Mouse (Mus musculus) frontal cortex, adult (tissue): Measurements from ENCODE around the gene Eya4.

Source experiments
- ATAC-seq: cut with Nextera tagmentation; 2 replicates; pipeline ENCODE4 v1.9.2; 2017; ENCODE audit warnings: mild to moderate bottlenecking, moderate library complexity, mixed read lengths; ENCODE audit not compliant: low TSS enrichment

Gene Eya4

DNA sequence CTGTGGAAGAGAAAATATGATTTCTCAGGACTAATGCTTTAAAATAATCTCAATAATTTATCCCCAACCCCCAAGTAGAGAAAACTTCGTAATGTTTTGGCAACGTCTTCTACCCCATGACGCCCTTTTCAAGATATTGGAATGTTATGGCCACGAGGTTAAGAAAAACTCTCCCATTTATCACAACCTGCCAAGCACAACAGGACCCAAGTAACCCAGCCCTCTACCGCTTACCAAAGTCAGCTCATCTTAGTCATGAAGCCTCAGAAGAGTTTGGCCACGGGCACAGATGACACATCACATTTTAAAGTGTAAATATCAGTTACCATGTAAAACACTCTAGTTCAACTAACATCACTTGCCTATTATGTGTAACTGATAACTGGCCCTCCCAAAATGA is 117.2 kb downstream of the Eya4 start:
- ATAC-seq, result no peak

DNA sequence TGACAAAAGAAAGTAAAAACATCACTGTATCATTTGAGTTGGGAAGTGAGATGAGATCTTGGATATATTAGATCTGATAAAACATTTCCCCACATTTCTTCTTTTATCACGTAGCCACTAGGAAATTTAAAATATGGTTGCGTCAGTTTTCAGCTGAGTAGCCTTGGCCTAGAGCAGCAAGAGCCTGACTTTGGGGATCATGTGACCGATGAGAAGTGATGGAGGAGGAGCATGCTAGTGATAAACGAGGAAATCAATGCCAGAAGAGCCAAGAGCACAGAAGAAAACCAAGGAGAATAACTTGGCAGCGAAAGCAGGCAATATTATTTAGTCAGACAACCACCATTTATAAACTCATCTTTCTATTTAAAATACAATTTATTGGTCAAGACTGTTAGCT is 119.7 kb downstream of the Eya4 start:
- no peak for ATAC-seq

DNA sequence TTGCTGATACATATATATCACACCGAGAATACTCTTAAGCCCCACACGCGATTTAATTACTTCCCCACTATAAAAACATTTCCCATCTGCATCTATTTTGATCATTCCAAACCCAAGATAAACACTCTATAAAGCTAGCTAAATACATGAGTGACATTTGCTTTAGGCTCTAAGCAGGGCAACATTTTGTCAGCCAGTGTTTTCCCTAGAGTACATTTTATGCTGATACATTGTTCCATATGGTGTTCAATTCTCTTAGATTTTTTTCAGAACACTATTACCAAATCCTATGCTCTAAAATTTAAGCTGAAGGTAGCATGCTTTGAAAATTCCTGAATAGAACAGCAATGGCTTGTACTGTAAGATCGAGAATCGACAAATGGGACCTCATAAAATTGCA is 127.2 kb downstream of the Eya4 start:
- ATAC-seq, result peak; percentile 64

DNA sequence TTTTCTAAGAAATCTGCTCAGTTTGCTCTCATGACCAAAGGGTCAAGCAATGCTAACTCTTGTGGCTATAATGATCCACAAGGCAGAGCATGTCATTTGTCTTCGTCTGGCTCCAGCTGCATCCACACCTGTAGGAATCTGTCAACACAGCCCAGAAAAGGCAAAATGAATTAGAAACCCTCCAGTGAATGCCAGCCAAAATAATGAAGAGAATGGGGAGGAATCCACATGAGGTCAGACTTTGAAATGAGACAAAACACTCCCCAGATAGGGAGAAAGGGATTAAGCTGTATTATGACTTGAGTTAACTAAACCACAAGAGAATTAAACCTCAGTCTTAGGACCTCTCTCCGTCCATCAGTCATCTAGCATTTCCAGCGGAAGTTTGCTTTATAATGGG is 130.2 kb downstream of the Eya4 start:
- no peak for ATAC-seq

DNA sequence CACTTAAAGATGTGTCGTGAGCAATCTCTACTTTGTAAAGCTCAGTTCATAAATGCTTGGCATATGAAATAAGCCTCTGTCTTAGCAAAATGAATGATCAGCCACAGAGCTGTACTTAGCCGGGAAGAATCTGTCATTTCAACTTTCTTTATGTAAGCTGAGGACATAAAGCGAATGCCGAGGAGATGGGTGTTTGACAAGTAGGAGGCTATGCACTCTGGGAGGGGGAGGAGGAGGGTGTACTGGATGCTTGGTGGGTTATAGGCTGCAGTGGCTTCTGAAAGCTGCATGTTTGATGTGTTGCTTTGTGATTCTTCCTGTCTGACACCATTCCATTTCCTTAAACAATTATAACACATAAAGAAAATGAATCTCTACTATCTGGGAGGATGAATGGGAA is 133.8 kb downstream of the Eya4 start:
- ATAC-seq, result peak; percentile 74; the same call in 1 of the 2 replicates

DNA sequence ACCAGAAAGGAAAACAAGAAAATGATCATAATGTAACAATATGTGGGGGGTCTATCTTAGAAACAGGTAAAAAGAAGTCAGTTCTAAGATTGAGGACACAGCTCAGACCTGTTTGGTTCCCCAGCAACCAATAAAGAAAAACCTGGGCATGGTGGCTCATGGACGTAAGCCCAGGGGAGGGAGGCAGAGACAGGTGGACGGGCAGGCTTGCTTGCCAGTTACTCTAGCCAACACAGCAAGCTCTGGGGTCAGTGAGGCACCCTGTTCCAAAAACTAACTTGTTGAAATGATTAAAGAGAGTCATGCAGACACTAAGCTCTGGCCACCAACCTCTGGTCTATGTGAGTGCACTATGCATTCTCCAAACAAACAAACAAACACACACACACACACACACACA is 139.2 kb downstream of the Eya4 start:
- no peak for ATAC-seq

DNA sequence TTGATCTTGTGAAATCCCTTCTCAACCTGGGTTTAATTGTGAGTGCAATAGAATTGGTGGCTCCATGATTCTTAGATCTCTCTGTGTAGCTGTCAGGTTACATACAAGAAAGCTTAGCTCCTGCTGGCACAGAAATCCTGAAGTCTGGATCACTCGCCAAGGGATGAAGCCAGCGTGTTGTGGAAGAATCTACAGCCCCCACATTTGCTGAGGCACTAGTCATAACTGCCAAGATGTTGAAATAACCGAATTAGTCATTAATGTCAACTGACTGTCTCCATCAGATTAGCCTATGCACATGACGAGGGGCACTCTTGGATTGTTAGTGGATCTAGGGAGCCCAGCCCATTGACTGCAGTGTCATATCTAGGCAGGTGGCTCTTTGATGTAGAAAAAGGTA is 146.7 kb downstream of the Eya4 start:
- peak; percentile 89 for ATAC-seq

DNA sequence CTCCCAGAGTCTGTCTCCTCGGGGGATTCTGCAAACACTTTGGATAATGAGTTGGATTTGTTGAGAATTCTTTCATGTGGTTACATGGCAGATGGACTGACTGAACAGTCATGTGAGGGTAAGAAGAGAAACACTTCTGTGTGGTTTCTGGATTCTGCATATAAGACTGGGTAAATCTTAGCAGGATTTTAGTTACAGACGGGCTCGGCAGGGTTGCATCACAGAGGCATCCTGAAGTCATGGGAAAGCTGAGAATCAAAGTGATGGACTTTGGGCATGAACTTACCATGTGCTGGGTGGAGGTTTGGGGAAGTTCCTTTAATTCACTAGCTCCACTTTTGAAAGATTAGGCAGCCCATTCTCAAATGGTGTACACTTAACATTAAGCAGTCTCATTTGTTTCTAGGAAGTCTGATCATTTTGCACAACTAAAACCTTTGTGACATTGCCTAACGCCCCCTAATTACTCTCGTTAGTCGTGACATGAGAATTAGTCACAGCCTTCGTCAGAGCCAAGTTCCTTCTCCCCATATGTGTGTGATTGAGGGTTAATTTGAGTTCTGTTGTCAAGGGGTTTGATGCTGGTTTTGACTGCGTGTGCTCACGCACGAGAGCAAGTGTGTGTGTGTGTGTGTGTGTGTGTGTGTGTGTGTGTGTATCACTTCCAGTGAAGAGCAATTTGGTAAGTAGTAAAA is 147.3 kb downstream of the Eya4 start:
- no peak for ATAC-seq

DNA sequence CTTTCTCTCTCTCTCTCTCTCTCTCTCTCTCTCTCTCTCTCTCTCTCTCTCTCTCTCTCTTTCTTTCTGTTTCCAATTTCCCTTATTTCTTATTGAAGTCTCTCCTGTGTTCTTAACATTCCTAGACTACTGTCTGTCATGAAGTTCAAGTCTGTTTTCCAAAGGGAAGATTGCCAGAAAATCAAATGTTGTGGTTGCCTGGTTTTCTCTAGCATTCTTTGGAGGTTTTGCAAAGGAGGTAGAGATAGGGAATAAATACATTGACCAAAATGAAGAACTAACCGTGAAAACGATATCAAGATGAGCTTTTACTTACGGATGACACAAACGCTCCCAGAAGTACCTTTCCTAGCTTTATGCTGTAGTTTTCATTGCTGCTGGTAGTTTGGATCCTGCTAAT is 148.0 kb downstream of the Eya4 start:
- ATAC-seq, result no peak

DNA sequence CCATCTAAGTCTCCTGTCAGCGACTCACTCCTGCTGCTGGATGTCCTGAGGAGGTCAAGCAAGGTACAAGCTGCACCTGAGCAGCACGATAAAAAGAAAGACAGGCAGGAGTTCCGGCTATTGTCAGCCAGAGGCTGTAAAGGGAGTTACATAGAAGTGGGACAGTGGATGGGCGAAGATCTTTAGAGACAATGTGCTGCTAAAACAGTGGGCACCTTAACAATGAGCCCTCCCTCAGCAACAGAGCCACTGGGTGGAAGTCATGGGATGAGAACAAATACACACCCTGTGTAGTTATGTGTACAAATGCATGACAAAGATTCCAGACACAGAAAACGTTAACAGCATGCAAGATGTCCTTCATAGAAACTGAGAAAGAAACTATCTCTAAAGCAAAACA is 152.3 kb downstream of the Eya4 start:
- no peak for ATAC-seq

DNA sequence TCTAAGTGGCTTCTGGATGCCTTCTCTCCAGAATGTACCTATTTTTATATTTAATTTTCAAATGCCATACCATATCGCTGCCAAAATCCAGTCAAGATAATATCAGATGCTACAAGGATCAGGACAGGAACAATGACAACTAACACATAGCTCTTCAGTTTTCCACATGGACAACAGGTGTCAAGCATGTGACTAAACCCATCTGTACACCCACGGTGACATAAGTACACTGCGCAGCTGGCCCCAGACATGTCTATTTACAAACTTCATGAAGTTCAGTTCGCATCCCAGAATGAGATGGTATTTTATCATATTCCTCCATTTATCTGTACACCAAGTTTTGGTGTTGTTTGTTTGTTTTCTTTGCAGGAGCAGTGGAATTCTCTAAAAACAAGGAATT is 154.2 kb downstream of the Eya4 start:
- ATAC-seq, result no peak

DNA sequence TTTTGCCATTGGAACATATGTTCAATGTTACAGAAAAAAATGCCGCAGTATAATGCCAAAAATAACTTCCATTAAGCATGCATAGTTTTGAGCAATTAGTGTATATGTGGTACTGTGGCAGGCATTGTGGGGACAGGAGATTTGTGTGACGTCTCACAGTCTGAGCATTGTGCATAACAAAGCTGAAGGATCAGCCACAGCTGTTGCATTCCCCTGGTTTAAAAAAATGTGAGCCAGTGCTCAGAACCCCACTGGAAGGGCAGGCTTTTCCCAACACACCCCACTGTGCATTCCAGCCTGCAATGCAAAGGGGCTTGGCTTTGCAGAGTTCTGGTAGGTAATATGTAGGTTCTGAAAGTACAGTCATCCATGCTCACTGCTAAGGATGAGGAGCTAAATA is 155.2 kb downstream of the Eya4 start:
- no peak for ATAC-seq

DNA sequence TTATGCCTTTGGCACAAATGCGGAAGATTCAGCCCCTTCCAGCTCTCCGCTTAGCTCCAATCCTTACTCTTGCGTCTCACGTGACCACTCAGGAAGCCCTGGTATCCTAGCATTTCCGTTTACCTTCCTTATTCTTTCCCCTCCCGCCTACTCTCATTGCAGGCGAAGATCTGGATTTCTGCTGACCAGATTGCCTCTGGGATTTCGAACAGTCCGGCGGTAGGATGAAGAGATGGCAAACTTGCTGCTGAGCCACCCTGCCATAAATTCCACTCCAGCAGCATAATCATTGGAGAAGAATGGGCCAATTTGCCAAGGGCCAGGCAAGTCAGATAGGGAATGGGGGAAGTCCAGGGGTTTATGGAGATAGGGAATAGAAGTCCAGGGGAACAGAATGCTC is 160.8 kb downstream of the Eya4 start:
- ATAC-seq, result no peak

DNA sequence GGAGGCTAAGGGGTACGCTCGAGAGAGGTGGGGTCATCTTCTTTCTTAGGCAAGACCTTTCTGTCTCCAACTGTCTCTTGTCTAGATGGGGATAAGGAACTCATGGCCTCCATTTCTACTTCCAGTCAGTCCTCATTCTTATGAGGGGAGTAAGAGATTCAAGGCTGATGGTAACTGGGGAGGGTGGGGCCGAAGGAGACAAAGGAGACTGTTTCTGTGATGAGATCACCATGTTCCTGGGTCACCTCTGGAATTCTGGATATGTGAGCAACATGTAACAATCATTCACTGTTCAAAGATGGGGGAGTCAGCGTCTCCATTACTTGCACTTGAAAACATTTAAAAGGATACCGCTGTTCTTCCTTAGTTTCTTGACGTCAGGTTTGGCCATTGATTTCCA is 165.2 kb downstream of the Eya4 start:
- no peak for ATAC-seq

DNA sequence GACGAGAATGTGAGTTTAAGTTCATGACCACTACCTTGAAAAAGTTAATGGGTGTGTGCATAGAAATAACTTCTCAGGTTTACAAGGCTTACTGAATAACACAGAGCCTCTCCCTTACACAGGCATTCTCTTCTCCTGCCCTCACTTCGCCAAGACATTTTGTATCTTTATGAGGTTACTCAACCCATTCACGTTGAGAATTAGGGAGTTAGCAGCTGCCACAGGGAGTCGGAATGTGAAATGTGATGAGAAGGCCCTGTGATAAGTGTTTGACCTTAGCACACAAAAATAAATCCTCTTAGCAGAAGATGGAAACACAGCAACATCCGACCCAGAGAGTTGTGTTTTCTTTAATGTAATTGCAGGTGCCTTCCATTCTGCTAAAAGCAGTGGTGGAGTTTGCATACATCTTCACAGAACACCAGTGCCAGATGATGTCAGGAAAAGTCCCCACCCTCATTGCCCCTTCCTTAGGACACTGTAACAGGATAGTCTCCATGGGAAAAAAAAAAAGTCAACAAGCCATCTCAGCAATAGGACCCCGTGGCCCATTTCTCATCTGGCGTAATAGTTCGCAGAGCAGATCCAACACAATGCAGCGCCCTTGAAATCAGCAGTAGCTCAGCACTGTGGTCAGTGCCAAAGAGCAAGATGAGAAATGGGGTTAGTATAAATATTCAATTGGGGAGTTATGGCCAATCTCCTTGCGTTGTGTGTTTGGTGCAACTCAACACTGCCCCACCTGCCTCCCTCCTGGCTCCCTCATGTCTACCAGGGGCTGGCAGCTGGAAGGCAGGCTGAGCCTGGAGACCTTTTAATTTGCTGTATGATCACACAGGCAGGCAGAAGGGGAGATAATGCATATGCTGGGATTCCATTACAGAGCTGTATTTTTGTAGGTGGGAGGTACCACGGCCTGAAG is 168.8 kb downstream of the Eya4 start:
- ATAC-seq, result no peak

DNA sequence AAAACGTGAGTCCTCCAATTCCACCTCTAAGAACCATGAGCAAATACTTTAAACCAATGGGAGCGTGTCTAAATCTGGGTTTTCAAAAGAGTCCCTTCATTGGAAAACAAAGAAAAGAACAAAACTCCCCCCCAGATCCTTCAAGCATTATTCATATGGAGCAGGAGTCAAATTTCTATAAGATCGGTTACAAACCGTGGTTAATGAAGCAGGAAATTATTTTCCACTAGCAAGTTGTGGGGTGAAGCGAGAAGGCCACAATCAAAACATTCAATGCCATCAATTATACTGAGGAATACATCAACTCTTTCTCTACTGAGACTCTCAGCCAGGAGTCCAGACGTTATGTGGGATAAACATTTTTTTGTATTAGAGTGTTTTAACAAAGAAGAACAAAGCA is 171.3 kb downstream of the Eya4 start:
- no peak for ATAC-seq

DNA sequence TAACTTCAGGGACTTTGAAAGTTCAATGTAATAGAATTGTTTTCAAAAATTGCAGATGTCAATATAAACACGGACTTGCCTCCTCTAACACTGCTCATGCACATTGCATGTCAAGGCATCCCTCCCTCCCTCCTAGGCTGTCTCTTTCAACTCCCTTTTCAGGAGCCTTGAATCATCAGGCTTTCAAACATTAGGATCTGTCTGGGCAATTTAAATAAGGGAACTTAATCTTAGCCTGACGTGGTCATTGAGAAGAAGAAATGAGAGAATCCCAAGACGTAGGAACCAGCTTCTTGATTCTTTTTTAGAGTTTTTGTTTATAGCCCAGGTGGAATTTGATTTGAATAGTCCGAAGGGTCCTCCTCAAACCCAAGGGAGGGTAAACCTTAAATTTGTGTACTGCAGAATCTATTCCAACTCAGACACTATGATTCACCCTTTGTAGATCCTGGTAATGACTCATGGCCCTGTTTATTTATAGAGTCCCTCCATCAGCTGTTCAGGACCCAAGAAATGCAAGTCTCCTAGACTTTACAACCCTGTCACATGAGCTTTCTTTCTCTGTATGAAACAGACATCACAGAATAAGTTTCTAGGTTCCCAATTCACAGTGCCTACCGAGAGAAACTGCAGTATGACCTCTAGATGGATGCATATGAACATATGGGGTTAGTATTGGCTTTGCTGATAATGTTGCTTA is 173.1 kb downstream of the Eya4 start:
- peak; percentile 72 for ATAC-seq

DNA sequence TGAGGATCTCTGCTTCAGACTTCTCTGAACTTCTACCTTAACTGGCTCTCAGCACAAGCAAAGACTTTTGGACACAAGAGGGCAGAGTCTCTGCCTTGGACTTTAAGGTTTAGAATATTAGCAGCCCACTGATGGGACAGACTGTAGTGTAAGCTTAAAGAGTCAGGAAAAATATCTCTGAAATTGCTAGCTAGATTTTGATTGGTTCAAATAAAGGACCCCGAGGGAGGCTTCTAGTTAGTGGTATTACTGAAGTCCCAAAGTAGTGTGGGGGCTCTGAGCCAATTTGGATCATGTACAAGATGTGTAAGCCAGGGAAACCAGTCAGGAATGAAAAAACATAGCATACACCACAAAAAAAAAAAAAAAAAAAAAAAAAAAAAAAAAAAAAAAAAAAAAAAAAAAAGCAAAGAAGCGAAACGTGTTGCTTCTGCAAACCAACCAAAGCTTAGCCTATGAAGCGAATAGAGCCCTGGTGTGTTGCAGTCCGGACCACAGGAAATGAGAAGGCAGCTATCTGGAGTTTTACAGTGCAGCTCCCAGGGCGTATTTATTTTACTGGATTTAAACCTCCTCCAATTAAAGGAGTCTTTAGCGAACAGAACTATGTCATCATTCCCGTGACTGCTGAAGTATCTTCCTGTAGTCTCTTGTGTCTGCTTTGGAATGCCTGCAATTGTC is 173.8 kb downstream of the Eya4 start:
- ATAC-seq, result peak; percentile 20; the same call in 1 of the 2 replicates

DNA sequence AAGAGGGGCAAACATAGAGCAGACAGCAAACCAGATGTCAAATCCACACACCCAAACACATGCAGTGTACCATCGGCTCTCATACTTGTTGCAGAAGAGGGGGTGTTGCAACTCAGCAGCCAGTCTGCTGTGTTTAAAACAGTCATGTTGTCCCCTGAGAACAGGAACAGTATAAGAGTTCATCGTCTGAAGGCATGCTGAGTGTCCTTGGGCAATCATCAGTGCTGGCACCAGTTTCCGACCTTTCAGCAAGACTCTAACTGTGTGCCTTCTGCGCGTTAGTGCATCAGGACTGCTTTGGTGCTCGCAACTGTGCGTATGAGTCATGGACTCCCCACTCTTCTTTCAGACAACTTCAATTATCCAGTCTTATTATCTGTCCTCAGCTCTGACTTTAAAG is 179.0 kb downstream of the Eya4 start:
- ATAC-seq, result no peak

DNA sequence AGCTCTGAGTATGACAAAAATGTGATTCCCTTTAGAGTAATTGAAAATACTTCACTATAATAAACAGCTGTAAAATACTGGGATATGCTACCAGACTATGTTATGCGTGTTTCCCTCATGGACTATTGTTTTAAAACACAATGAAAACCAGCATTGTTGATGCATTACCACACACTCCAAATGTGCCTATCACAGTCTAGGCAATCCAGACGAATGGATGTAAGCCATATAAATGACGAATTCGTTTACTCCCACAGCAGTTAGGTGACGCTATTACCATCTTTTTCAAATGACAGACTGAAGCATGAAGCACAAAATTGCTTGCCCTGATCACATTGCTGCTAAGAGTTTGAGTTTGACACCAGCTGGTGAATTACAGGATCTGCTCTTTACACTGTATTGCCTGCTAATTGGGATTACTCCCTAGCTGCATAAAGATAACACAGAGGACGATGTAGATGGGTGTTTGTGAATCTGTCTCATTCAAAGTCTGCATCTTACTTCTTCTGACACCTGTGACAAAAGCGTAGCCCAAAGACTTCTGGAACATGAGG is 185.4 kb downstream of the Eya4 start:
- no peak for ATAC-seq

DNA sequence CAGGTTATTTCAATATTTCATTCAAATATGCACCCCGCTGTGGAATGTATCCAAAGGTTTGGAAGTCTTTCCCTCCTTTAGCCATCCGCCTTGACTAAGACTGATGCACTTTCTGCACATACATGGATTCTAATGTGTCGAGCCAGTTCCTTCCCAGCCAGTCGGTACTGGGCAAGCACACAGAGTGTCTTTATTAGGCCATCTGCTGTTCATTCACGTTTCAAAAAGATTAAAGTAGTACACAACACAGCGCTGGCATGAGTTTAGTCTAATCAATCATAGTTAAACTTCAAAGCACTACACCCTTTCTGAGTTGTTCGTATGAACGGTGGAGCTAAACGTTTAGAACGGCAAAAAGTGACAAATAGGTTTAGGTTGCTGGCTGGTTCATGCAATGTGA is 190.7 kb downstream of the Eya4 start:
- ATAC-seq, result no peak

DNA sequence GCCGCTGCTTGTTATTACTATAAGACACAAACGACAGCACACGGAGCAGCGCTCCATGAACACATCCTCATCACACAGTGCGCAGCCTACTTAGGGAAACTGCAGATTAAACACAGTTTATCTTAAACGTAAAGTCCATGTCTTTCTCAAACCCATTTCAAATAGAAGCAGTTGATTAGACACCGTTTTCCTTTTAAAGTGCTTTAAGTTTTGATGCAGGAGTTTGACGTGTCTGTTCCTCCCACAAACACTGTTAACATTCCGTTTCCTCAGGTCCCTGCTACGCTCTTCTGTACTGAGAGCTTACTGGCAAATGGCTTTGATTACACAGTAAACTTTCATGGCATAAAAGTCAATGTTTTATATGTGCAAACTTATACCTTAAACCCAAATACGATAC is 191.4 kb downstream of the Eya4 start:
- ATAC-seq, result no peak
